Mouse (Mus musculus) T-helper 1 cell (primary cell): Measurements from ENCODE around the gene Snx29.

Source experiments
- in situ Hi-C: fragments of 300-600 bp; cut with MboI, MseI; formaldehyde crosslinking; loops from one replicate; pipeline ENCODE4 v1.15.1; 2025; ENCODE audit warnings: high pct_unique_total_duplicates

The Snx29 gene

DNA sequence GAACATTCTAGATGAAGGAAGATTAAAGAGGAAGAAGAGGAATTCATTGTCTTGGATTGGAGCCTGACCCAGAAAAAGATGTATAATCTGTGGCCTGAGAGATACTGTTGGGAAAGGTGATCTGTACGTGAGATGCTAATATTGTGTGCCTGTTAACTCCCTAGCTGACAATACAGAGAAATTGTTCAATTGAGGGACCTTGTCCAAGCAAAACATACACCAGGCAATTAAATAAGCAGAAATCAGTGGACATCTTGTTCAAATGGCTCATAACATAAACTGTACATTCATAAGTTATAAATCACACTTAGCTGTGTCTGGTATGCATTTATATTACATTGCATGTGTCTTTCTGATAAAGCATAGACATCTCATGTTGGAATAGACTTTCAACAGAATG lies 451.6 kb downstream of the Snx29 start:
- in situ Hi-C loops: no loop called here

DNA sequence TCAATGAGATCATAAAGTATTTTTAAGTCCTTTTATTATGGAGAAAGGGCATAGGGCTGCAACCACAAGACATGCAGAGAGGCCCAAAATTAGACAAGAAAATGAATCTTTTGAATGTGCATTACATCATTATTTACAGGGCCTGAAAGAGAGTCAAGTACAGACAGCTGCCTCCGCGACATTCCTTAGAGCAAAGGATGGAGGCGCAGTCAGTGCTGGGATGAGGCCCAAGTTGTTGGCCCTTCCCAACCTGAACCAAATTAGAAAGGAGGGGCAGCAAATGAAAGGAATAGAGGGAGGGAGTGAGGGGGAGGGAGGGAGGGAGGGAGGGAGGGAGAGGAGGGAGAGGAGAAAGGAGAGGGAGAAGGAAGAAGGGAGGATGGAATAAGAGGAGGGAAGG lies 453.8 kb downstream of the Snx29 start:
- in situ Hi-C loops: no loop called here

DNA sequence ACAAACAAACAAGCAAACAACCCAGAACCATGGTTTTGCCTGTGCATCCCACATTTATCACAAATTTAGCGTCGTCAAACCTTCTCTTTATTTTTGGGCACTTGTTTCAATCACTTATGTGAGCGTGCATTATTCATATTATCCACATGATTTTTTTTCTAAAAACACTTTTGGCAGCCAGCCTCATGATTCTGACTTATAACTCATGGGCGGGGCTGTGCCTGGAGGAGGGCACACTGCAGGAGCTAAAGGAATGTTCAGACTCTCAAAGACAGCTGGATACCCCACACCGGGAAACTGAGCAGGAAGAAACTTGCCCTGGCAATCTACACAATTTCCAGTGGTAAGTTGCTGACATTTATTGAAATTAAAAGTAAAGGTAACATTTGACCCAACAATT lies 455.5 kb downstream of the Snx29 start:
- in situ Hi-C loops: no loop called here

DNA sequence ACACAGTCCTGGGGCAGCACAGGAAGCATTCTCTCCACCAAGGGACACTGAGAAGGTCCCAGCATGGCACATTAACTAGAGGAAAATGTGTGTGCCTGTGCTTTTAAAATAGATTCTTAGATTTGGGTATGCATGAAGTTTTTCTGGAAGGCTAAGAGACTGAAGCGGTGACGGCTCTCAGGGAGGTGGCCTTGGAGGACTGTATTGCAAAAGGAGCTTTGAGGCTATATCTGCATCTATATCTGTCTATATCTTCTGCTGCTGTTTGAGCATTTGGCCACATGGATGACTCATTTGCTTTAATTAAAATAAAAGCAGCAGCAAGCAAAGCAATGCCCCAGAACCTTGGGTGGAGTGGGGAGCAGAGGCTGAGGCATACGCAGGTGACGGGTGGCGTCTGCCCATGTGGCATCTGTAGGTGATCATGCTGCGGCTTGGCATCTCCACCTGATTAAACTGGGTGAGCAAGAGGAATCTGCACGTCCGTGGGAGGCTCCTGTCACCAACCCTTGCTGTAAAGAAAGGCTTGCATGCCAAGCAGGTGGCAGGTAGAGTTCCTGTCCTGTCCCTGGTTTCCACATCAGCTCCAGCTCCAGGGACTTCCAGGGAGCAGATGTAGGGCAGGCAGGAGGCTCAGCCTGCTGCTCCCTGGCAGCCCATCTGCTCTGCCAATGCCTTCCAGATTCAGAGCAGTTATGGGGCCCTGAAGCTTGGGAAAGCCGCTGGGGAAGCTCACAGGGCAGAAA lies 456.2 kb downstream of the Snx29 start:
- in situ Hi-C loops: no loop called here

DNA sequence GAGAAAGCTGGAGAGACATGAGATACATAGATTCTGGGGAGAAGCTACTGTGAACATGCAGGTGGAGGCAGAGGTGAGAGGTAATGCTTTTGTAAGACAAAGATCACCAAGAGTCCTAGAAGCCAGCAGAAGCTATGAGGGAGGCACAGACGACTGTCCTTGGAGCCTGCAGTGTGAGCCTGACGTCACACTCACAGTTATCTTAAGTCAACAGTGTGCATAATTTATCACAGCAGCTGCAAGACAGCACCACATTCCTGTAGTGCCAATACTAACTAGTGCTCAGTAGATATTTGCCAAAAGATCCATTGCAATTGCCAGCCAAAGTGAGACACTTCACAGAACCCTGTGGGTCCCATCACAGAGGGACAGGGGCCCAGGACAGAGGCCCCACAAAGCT lies 459.4 kb downstream of the Snx29 start:
- in situ Hi-C loops: no loop called here

DNA sequence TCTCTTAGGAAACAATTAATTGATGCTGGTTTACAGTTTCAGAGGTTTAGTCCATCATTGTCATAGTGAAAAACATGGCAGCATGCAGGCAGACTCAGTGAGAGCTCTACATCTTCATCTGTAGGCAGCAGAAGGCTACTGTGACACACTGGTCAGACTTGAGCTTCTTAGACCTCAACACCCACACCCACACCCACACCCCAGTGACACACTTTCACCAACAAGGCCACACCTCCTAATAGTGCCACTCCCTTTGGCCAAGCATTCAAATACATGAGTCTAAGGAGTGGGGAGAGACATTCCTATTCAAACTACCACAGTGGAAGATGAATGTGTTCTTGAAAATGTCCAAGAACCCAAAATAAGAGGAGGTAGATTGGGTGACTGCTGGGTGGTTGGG lies 460.6 kb downstream of the Snx29 start:
- in situ Hi-C loops: no loop called here

DNA sequence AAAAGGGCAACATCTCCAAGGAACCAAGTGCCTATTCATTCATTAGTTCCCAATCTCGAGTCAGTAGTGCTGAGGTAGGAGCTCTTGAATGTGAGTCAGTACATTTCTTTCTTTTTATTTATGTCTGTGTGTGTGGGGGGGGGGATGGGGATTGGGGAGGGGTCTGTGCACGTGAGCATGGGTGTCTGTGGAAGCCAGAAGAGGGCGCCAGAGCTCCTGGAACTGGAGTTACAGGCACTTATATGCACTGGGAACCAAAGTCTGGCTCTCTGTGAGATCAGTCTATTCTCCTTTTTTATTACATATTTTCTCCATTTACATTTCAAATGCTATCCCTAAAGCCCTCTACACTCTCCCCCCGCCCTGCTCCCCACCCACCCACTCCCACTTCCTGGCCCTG lies 461.6 kb downstream of the Snx29 start:
- in situ Hi-C loops: no loop called here

DNA sequence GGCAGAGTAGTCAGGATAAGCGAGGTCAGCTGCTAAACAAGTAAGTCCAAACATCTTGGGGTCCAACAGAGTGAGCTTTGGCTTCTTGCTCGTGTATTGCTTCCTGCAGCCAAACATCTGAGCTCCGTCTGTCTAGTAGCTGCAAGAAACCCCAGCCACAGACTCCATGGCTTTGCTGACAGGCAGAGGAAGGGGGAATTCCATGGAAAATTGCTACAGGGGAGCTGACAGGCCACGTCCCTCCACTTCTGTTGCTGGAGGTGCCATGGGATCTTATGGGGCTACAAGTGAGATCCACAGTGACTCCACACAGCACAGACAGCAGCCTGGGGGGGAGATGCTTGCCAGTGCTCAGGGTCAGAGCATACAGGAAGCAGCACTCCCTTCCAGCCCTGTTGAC lies 463.1 kb downstream of the Snx29 start:
- in situ Hi-C loops: loop anchor here (5.0 kb wide), 1 partner anchor 101 kb away; no protein-coding TSS in a partner anchor

DNA sequence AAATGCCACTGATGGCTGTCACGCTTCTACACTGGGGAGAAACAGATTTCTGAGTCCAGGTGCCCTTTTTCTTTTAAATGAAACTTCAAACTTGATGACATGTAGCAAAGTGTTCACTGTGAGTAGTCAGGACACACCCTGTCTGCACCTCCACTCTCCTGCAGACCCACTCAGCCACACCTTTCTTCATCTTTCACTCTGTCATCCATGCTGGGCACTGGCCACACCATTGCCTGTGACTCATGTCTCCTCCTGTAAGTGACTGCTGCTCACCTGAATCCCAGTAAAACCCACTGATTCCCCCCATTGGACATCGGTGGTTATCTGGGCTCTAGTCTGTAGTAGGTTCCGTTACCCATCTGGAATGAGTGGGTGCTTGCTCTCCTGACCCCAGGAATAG lies 467.8 kb downstream of the Snx29 start:
- in situ Hi-C loops: no loop called here

DNA sequence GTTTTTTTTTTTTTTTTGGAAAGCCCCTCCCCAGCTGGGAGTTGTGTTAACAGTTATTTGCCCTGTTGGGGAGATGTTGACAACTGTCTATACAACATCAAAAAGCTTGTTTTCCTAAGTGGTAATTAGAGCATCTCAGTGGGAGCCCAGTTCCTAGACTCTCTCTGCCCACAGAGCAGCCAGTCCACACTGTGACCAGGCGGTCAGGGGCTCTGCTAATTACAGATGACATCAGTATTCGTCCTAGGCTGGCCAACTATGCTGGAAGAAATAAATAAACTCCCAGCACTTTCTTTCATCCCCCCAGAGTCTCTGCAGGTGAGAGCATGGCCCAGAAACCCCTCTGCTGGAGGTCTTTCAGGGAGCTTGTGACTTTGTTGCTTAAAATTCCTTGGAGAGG lies 470.7 kb downstream of the Snx29 start:
- in situ Hi-C loops: no loop called here

DNA sequence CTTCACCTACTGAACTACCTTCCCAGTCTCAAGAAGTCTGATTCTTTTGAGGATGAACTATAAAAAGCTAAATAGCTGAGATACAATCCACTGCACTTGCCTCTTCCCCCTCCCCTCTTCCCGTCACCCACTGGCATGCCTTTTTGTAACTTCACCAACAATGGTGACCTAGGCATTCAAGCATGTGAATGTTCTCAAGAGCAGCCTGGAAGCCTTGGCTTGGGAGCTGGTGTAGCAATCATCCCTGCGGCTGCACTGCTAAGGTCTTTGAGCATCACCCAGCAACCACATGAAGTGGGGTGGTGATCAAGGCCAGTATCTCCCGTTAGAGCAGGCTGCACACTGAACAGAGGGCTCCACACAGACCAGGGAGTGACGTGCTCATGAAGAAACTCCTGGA lies 471.9 kb downstream of the Snx29 start:
- in situ Hi-C loops: no loop called here

DNA sequence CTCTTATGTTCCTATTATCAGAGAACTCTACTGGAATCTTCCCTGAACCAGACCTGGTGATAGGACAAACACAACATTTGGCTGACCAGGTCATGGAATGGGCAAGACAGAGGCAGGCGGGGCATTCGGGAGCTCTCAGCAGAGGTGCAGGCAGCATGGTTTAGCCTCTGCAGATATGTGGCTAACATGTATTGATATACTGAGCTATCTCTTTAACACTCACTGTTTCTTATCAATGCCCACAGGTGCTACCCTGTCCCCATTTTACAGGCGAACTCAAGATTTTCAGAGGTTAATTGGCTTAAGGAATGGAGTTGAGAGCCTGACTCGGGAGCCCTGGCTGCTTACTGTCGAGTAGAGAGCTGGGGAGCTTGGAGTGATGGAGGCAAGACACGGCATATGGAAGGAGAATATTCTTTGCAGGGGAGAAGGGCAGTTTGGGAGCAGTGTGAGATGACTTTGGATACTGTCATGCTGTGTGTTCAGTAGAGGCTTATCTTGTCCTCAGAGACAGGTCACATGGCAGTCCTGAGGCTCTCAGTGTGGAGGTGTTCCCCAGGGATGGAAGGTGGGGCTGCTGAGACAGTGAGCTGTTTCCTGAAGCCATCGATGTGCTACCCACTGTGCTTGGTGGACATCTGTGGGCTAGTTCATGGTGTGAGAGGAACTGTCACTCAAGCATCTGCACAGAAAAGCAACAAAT lies 473.2 kb downstream of the Snx29 start:
- in situ Hi-C loops: no loop called here

DNA sequence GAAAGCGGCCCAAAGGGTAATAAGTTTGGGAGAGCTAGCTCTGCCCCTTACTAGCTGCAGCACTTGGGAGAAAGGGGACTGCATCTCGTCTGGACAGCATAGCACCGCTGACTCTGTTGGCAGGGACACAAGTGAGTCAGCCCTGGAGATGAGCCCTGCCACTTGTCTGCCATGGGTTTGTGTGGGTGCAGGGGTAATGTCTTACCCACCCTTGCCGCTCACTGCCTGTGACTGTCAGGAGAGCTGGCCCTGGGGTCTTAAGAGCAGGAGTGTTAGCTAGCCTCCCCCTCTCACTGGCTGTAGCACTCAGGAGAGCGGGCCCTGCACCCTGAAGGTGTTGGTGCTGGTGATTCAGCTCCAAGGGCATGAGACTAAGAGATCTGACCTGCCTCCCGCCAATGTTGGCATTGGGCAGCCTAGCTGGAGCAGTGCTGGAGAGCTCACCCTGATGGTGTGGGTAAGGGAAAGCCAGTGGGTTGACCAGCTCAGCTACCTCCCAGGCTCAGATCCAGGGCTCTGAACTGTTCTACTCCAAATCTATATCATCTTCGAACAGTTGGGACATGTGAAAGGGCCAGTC lies 479.3 kb downstream of the Snx29 start:
- in situ Hi-C loops: no loop called here
